Mouse (Mus musculus): ENCODE measurements at regions not wholly inside any gene's neighbourhood (a gene's known extent, or its start where the extent isn't known, plus 50 kb on each side); places are given as distances from the start of the nearest gene placed in this dataset.
A peak's percentile ranks its signal among the peaks of the same experiment; 100 is the strongest.

DNA sequence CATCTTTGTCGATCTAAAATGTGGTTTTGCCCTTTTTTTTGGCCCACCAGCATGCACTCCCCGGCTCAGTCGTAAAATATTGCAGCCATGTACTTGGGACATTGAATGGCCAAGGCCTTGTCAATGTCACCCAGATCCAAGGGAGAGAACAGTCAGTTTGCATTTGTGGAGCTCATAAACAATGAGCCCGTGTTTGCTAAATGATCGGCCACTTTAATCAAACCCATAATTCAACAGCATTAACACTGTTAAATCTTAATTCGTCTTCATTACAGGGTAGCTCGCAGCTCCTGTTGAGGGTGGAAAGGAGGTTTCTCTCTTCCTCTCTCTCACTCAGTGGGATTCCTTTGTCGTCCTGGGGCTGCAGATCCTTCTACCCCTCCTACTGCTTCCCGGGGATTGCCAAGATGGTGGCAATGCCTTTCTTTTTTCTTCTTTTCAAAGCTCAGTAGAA lies 69.0 kb upstream of the Ephb1 start:
- Histone ChIP-seq H3K4me3 (ENCODE audit: low read depth, low read length) (no peak overlapping the region), H3K27me3 (ENCODE audit: control insufficient read depth, insufficient read depth, low read length) (no peaks in the 10 kb centered on the region)

DNA sequence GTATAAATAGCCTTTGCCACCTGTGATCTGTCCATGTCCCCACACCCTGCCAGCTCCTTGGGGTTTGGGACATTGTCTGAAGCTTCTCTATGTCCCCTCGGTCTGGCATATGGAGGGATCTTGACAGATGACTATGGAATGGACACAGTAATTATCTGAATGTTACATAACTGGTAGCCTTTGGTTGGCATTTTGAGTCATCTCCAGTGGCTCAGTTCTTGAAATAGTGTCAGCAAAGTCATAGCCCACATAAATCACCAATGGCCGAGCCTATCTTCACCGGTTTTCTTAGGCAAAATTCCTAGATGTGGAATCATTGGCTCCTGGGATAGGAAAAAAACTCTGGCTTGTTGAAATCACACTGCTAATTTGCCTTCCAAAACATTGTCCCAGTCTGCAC lies 67.3 kb upstream of the Ephb1 start:
- WGBS = 89% methylated on average over 3 of the region's 3 CpGs
- Histone ChIP-seq H3K27ac (replicated peaks; ENCODE audit: low read depth, low read length) (no peak overlapping the region), H3K4me3 (ENCODE audit: low read depth, low read length) (no peak overlapping the region), H3K9me3 (replicated peaks; ENCODE audit: control insufficient read depth, low read length) (no peaks in the 10 kb centered on the region), H3K4me2 (ENCODE audit: low read depth, low read length) (no peak overlapping the region), H3K27me3 (ENCODE audit: control insufficient read depth, insufficient read depth, low read length) (no peaks in the 10 kb centered on the region), H3K36me3 (replicated peaks; ENCODE audit: control insufficient read depth, insufficient read depth, low read depth, low read length) (no peaks in the 10 kb centered on the region), H3K4me1 (ENCODE audit: control insufficient read depth, insufficient read depth, low read length) (no peaks in the 10 kb centered on the region; the same call in 1 of the 2 replicates), H3K9ac (replicated peaks; ENCODE audit: low read length) (no peak overlapping the region)
- DNase-seq (ENCODE audit: low spot score) (no peak), ATAC-seq (replicated peaks; ENCODE audit: insufficient number of reproducible peaks, low FRiP score, low TSS enrichment, low read depth) (no peak)

More for the DNA sequence above, 69.0 kb upstream of the Ephb1 start:
- Histone ChIP-seq H3K4me1 (ENCODE audit: control insufficient read depth, insufficient read depth, low read length) (no peaks in the 10 kb centered on the region; the same call in 1 of the 2 replicates), H3K9ac (replicated peaks; ENCODE audit: low read length) (peak overlapping the region; percentile 35), H3K27ac (replicated peaks; ENCODE audit: low read depth, low read length) (no peak overlapping the region), H3K36me3 (replicated peaks; ENCODE audit: control insufficient read depth, insufficient read depth, low read depth, low read length) (no peaks in the 10 kb centered on the region), H3K4me2 (ENCODE audit: low read depth, low read length) (no peak overlapping the region), H3K9me3 (replicated peaks; ENCODE audit: control insufficient read depth, low read length) (no peaks in the 10 kb centered on the region)
- ATAC-seq (replicated peaks; ENCODE audit: insufficient number of reproducible peaks, low FRiP score, low TSS enrichment, low read depth) = no peak
- 16% methylated on average over 9 of the region's 9 CpGs for WGBS
- DNase-seq (ENCODE audit: low spot score) = peak; percentile 4

DNA sequence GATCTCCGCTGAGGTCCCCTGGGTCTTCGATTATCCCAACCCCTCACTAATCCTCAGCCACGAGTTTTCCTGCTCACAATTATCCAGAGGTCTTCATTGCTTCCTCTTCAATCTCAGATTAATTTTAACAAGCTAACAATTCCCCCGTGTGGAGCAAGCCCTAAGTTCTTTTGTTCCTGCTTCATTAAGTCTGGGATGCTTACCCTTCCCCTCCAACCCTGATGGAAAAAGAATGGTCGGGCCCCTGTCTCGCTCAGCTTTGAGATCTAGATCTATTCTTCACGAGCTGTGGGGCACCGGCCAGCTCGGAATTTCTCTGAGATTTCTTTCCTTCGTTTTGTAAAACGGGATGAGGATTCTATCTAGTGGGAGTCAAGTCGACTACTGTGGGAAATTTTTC lies 65.7 kb upstream of the Ephb1 start:
- Histone ChIP-seq H3K4me3 (ENCODE audit: low read depth, low read length) (no peak overlapping the region), H3K4me1 (ENCODE audit: control insufficient read depth, insufficient read depth, low read length) (no peaks in the 10 kb centered on the region; the same call in 1 of the 2 replicates), H3K9me3 (replicated peaks; ENCODE audit: control insufficient read depth, low read length) (no peaks in the 10 kb centered on the region), H3K27ac (replicated peaks; ENCODE audit: low read depth, low read length) (no peak overlapping the region), H3K9ac (replicated peaks; ENCODE audit: low read length) (no peak overlapping the region), H3K27me3 (ENCODE audit: control insufficient read depth, insufficient read depth, low read length) (no peaks in the 10 kb centered on the region), H3K36me3 (replicated peaks; ENCODE audit: control insufficient read depth, insufficient read depth, low read depth, low read length) (no peaks in the 10 kb centered on the region), H3K4me2 (ENCODE audit: low read depth, low read length) (no peak overlapping the region)
- ATAC-seq (replicated peaks; ENCODE audit: insufficient number of reproducible peaks, low FRiP score, low TSS enrichment, low read depth) = no peak
- 11% methylated on average over 12 of the region's 12 CpGs for WGBS
- DNase-seq (ENCODE audit: low spot score) = peak; percentile 19

DNA sequence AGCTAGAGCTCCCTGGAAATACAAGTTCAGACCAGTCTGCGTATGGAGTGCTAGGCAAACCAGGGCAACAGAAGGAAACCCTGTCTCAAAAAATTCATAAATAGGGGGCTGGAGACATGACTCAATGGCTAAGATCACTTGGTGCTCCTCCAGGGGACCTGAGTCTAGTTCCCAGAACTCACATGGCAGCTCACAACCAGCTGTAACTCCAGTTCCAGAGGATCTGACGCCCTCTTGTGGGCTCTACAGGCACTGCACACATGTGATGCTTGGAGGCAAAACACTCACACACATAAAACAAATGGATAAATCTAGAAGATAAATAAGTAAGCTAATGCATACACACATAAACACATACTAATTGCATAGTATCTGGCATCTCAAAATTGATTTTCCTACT lies 59.1 kb upstream of the Ephb1 start:
- Histone ChIP-seq H3K9me3 (replicated peaks; ENCODE audit: control insufficient read depth, low read length) (no peaks in the 10 kb centered on the region), H3K27ac (replicated peaks; ENCODE audit: low read depth, low read length) (no peak overlapping the region), H3K4me3 (ENCODE audit: low read depth, low read length) (no peak overlapping the region), H3K36me3 (replicated peaks; ENCODE audit: control insufficient read depth, insufficient read depth, low read depth, low read length) (no peaks in the 10 kb centered on the region), H3K4me1 (ENCODE audit: control insufficient read depth, insufficient read depth, low read length) (no peaks in the 10 kb centered on the region), H3K27me3 (ENCODE audit: control insufficient read depth, insufficient read depth, low read length) (no peaks in the 10 kb centered on the region), H3K4me2 (ENCODE audit: low read depth, low read length) (no peak overlapping the region), H3K9ac (replicated peaks; ENCODE audit: low read length) (no peak overlapping the region)
- WGBS = 72% methylated on average over 2 of the region's 2 CpGs
- ATAC-seq (replicated peaks; ENCODE audit: insufficient number of reproducible peaks, low FRiP score, low TSS enrichment, low read depth) = no peak
- DNase-seq (ENCODE audit: low spot score) = no peak

DNA sequence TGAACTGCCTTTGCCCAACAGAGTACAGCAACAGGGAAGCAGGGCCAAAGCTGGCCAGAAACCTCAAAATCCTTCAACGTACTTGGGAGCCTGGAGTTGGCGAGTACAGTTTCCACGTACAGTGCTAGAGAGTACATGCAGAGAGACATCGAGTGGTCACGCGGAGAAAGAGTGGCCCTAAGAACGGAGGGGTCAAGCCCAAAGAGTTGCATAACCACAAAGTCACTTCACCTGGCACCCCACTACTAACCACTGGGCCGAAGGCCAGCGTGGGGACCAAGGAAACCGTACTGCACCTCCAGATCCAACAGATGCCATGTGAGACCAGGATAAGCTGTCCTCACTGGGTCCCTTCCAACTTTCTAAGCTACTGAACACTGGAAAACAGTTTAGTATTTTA lies 56.2 kb upstream of the Ephb1 start:
- DNase-seq (ENCODE audit: low spot score) = no peak
- 93% methylated on average over 10 of the region's 10 CpGs for WGBS

DNA sequence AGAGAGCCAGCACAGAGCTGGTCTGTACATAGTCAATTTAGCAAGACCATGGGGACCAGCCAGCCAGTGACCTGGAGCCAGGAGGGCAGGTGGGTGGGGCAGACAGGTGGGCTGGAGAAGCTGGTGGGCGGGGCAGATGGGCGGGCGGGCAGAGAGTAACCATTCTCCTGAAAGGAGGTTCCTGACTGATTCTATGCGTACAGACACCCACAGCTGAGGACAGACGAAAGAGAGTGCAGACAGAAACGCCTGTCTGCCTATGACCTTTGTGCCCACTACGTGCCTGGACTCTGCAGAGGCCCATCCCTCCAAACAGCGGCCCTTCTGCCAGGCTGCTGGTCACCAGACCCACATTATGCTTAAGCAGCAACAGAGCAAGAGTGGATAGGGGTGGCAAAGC lies 51.5 kb upstream of the Ephb1 start:
- no peak overlapping the region for H3K9ac ChIP-seq (replicated peaks; ENCODE audit: low read length)
- WGBS = 31% methylated on average over 8 of the region's 8 CpGs
- no peaks in the 10 kb centered on the region for H3K36me3 ChIP-seq (replicated peaks; ENCODE audit: control insufficient read depth, insufficient read depth, low read depth, low read length)
- no peaks in the 10 kb centered on the region for H3K9me3 ChIP-seq (replicated peaks; ENCODE audit: control insufficient read depth, low read length)
- H3K27me3 ChIP-seq (ENCODE audit: control insufficient read depth, insufficient read depth, low read length) = no peaks in the 10 kb centered on the region
- no peak overlapping the region for H3K27ac ChIP-seq (replicated peaks; ENCODE audit: low read depth, low read length)
- DNase-seq (ENCODE audit: low spot score) (no peak), ATAC-seq (replicated peaks; ENCODE audit: insufficient number of reproducible peaks, low FRiP score, low TSS enrichment, low read depth) (no peak)
- H3K4me1 ChIP-seq (ENCODE audit: control insufficient read depth, insufficient read depth, low read length) = no peaks in the 10 kb centered on the region
- no peak overlapping the region for H3K4me2 ChIP-seq (ENCODE audit: low read depth, low read length)
- H3K4me3 ChIP-seq (ENCODE audit: low read depth, low read length) = no peak overlapping the region

More for the DNA sequence above, 56.2 kb upstream of the Ephb1 start:
- H3K4me1 ChIP-seq (ENCODE audit: control insufficient read depth, insufficient read depth, low read length) = no peaks in the 10 kb centered on the region
- no peak overlapping the region for H3K27ac ChIP-seq (replicated peaks; ENCODE audit: low read depth, low read length)
- no peaks in the 10 kb centered on the region for H3K36me3 ChIP-seq (replicated peaks; ENCODE audit: control insufficient read depth, insufficient read depth, low read depth, low read length)
- H3K4me3 ChIP-seq (ENCODE audit: low read depth, low read length) = no peak overlapping the region
- H3K4me2 ChIP-seq (ENCODE audit: low read depth, low read length) = no peak overlapping the region
- H3K27me3 ChIP-seq (ENCODE audit: control insufficient read depth, insufficient read depth, low read length) = no peaks in the 10 kb centered on the region
- ATAC-seq (replicated peaks; ENCODE audit: insufficient number of reproducible peaks, low FRiP score, low TSS enrichment, low read depth) = no peak
- no peak overlapping the region for H3K9ac ChIP-seq (replicated peaks; ENCODE audit: low read length)
- H3K9me3 ChIP-seq (replicated peaks; ENCODE audit: control insufficient read depth, low read length) = no peaks in the 10 kb centered on the region

Measured in embryonic facial prominence, embryonic 11.5 days (tissue).